Mouse (Mus musculus): ENCODE results near the gene Nxph3.

- TF ChIP-seq FLI1 (IDR thresholded peaks at IDR 0.05; ENCODE audit: low read length), result no peak
- TF ChIP-seq GATA1 (IDR thresholded peaks at IDR 0.05; ENCODE audit: borderline replicate concordance, low read length), result no peak
Measured at GRCm38 (mm10) chr11:95500836-95501235, 13.5 kb downstream of the Nxph3 start.

Measured in megakaryocyte, embryonic 14.5 days (primary cell).